Mouse (Mus musculus) kidney, postnatal 0 days (tissue): ENCODE data around the gene Gm6803. TPM values are rescaled to one million over a fixed set of nuclear protein-coding genes. Genes with fewer than 3 reads are reported as not detected.
"Not testable (repeated sequence)": the region's sequence is repeated elsewhere in the genome, so short reads cannot be mapped to it uniquely, and the experiment has no call there.

Source experiments
- ATAC-seq: fragments of 200-750 bp; cut with Nextera tagmentation; replicated peaks from 2 replicates; pipeline ENCODE4 v1.8.0; 2017; ENCODE audit warnings: low read depth, moderate number of reproducible peaks, moderate TSS enrichment, moderate library complexity; ENCODE audit not compliant: low FRiP score
- DNase-seq: peaks from one replicate; pipeline ENCODE4 v3.0.0-alpha.2; 2016; ENCODE audit warnings: low spot score
- H3K27ac ChIP-seq: fragments of 300-500 bp; sonication (generic); 2 replicates; pipeline ENCODE4 v1.5.1; 2014; ENCODE audit warnings: mild to moderate bottlenecking
- H3K27me3 ChIP-seq: fragments of 300-500 bp; sonication (generic); 2 replicates; pipeline ENCODE4 v1.6.1; 2014; ENCODE audit warnings: low read length, mixed read lengths; ENCODE audit not compliant: insufficient read depth
- H3K36me3 ChIP-seq: fragments of 300-500 bp; sonication (generic); 2 replicates; pipeline ENCODE4 v1.6.1; 2014; ENCODE audit warnings: low read length, mixed read lengths; ENCODE audit not compliant: insufficient read depth
- H3K4me1 ChIP-seq: fragments of 300-500 bp; sonication (generic); replicated peaks from 2 replicates; pipeline ENCODE4 v1.6.1; 2014; ENCODE audit warnings: antibody characterized with exemption, low read length, mixed read lengths; ENCODE audit not compliant: insufficient read depth
- H3K4me2 ChIP-seq: fragments of 300-500 bp; sonication (generic); 2 replicates; pipeline ENCODE4 v1.6.1; 2014; ENCODE audit warnings: mild to moderate bottlenecking, low read length, moderate library complexity, mixed read lengths
- H3K4me3 ChIP-seq: fragments of 300-500 bp; sonication (generic); replicated peaks from 2 replicates; pipeline ENCODE4 v1.5.1; 2014; ENCODE audit warnings: low read depth, low read length
- H3K9ac ChIP-seq: fragments of 300-500 bp; sonication (generic); 2 replicates; pipeline ENCODE4 v1.6.1; 2014; ENCODE audit warnings: low read depth, low read length
- H3K9me3 ChIP-seq: fragments of 300-500 bp; sonication (generic); replicated peaks from 2 replicates; pipeline ENCODE4 v1.6.1; 2016; ENCODE audit warnings: low read length, inconsistent platforms, mixed read lengths
- CTCF ChIP-seq: IDR thresholded peaks from 2 replicates; pipeline ENCODE4 v1.5.1; 2016; ENCODE audit warnings: antibody characterized with exemption, low read depth, mild to moderate bottlenecking, moderate library complexity
- polyA plus RNA-seq: library from polyadenylated mRNA; unstranded; fragments of >200 nt; fragmentation: Nextera tagmentation; extraction: Ambion mirVana; gene quantifications from 2 replicates; pipeline ENCODE4 v1.2.1, GENCODE M21; 2015

Gm6803 gene
- polyA plus RNA-seq, 1 experiment from 2014 or later, result not detected

- H3K9ac ChIP-seq, H3K27ac ChIP-seq, H3K4me2 ChIP-seq, H3K36me3 ChIP-seq, H3K4me3 ChIP-seq, H3K9me3 ChIP-seq, H3K4me1 ChIP-seq, H3K27me3 ChIP-seq, ATAC-seq: not testable (repeated sequence)
- DNase-seq, result peak; percentile 14
- TF ChIP-seq CTCF, result peak; percentile 44
Observed at GRCm38 (mm10) chr12:87984000-87984399, 34.6 kb downstream of the Gm6803 start.

Other genes with a start within 250 kb of the Gm6803 start
- not detected in 2 replicates for gene Gm21319, start 243.0 kb downstream of the Gm6803 start, polyA plus RNA-seq
- not detected in 2 replicates for gene Gm21936, start 223.3 kb downstream of the Gm6803 start, polyA plus RNA-seq
- not detected in 2 replicates for gene BB287469, start 202.2 kb downstream of the Gm6803 start, polyA plus RNA-seq
- not detected in 2 replicates for gene Gm2001, start 176.4 kb downstream of the Gm6803 start, polyA plus RNA-seq
- not detected in 2 replicates for gene Gm2016, start 144.7 kb downstream of the Gm6803 start, polyA plus RNA-seq
- not detected in 2 replicates for gene Gm2022, start 123.4 kb downstream of the Gm6803 start, polyA plus RNA-seq
- not detected in 2 replicates for gene Gm2035, start 98.9 kb downstream of the Gm6803 start, polyA plus RNA-seq
- gene Gm2042, start 64.7 kb downstream of the Gm6803 start, polyA plus RNA-seq, result not detected in 2 replicates
- gene Gm2075, start 6.9 kb downstream of the Gm6803 start, polyA plus RNA-seq, result not detected in 2 replicates
- not detected in 2 replicates for gene Gm2056, start 8.2 kb upstream of the Gm6803 start, polyA plus RNA-seq
- not detected in 2 replicates for gene Gm16368, start 64.9 kb upstream of the Gm6803 start, polyA plus RNA-seq
- 0.08 and 0.13 TPM in 2 replicates for gene Gm10436, start 163.3 kb upstream of the Gm6803 start, polyA plus RNA-seq
- gene Gm8332, start 231.3 kb upstream of the Gm6803 start, polyA plus RNA-seq, result not detected in 2 replicates